ENCODE assay signal across 16 mouse cellular contexts in genomic region chr6:72562894-72563293, GRCm38 (mm10). TPM values are rescaled to one million over a fixed set of nuclear protein-coding genes. Genes with fewer than 3 reads are reported as not detected.
DNase-seq lines count a peak whose midpoint lies in the region; ATAC-seq lines count a peak whose summit lies in the region.
"Had no signal": no experiment of that assay in that cellular context is flagged by ENCODE, and none has a peak within 500 bp of the region (broad histone marks: within the 10 kb centered on the region; RNA-seq: fewer than 3 reads in every experiment).

No protein-coding gene starts in this region.

- WGBS in heart, embryonic 10.5 days: 75% methylated on average over 5 of the region's 5 CpGs

- H3K4me3 ChIP-seq in heart, embryonic 10.5 days: no peak overlapping the region
- H3K4me3 ChIP-seq: forebrain, embryonic 12.5 days had no signal

- ATAC-seq in erythroid progenitor cell, adult 5-6 weeks (replicated peaks; ENCODE audit: low FRiP score, poor library complexity, severe bottlenecking): no peak
- ATAC-seq: hindbrain, postnatal 0 days had no signal

- H3K4me1 ChIP-seq in heart, embryonic 10.5 days: peaks cover 25% of the 10 kb centered on the region

- intact Hi-C loops in gastrocnemius, postnatal 14 days (cut with DNase I; ENCODE audit: low total_unique reads): no loop called here

- peak overlapping the region; percentile 43 for H3K27ac ChIP-seq in heart, embryonic 10.5 days
- H3K27ac ChIP-seq: forebrain, embryonic 12.5 days; hindbrain, postnatal 0 days had no signal

- peaks cover under 1% of the 10 kb centered on the region; the same call in 1 of the 2 replicates for H3K36me3 ChIP-seq in heart, embryonic 10.5 days
- H3K36me3 ChIP-seq: forebrain, embryonic 12.5 days had no signal

- DNase-seq in heart, embryonic 10.5 days (ENCODE audit: low spot score): no peak
- DNase-seq in heart, adult 18-20 months: no peak
- DNase-seq in Muller cell, postnatal 12 days (ENCODE audit: inconsistent ontology term): peak; percentile 45
- peak; percentile 31 for DNase-seq in gastrocnemius, postnatal 14 days
- peak; percentile 56 for DNase-seq in kidney, postnatal 36 days
- DNase-seq in neural tube, embryonic 10.5 days (ENCODE audit: extremely low spot score, low spot score): no peak
- DNase-seq in retina, embryonic 14.5 days (ENCODE audit: low spot score): no peak
- DNase-seq: adrenal gland, adult 8-10 months; embryo, embryonic 11 days; heart, postnatal 10 days; right cerebral cortex, postnatal 25 days had no signal

- no peaks in the 10 kb centered on the region for H3K9me3 ChIP-seq in heart, embryonic 10.5 days
- H3K9me3 ChIP-seq: forebrain, embryonic 12.5 days had no signal

- no peaks in the 10 kb centered on the region for H3K27me3 ChIP-seq in heart, embryonic 10.5 days (ENCODE audit: insufficient read depth, poor library complexity, severe bottlenecking)
- H3K27me3 ChIP-seq: forebrain, embryonic 12.5 days had no signal

RNA-seq across cellular contexts. Expression of gene Capg, which starts 18.7 kb away (rescaled TPM):
- 23.2 and 23.8 TPM in 2 replicates for polyA plus RNA-seq in heart, embryonic 10.5 days (2016; fragmentation: Nextera tagmentation; extraction: Ambion mirVana)
- 10 to 100 TPM in 1 of 2 experiments, 1 to 10 TPM in 1; 9.4 to 11.9 TPM for total RNA-seq in heart, adult 18-20 months (2021)
- total RNA-seq in gastrocnemius, postnatal 14 days (2021): 10 to 100 TPM; 11.5 to 15.4 TPM
- total RNA-seq in erythroid progenitor cell, adult 5-6 weeks (2015; ENCODE audit: low replicate concordance): 9.0 and 15.5 TPM in 2 replicates
- total RNA-seq in erythroid progenitor cell, adult 5-6 weeks (2017; ENCODE audit: low replicate concordance): 12.6 and 28.6 TPM in 2 replicates

RNA-seq across cellular contexts. Expression of gene Elmod3, which starts 35.3 kb away (rescaled TPM):
- polyA plus RNA-seq in heart, embryonic 10.5 days (2016; fragmentation: Nextera tagmentation; extraction: Ambion mirVana): 12.9 and 13.3 TPM in 2 replicates
- total RNA-seq in heart, adult 18-20 months (2021): 10 to 100 TPM; 11.6 to 12.6 TPM
- total RNA-seq in gastrocnemius, postnatal 14 days (2021): 1 to 10 TPM; 4.7 to 8.6 TPM
- total RNA-seq in erythroid progenitor cell, adult 5-6 weeks (2015; ENCODE audit: low replicate concordance): 5.0 and 5.9 TPM in 2 replicates
- 0.13 and 2.5 TPM in 2 replicates for total RNA-seq in erythroid progenitor cell, adult 5-6 weeks (2017; ENCODE audit: low replicate concordance)

RNA-seq across cellular contexts. Expression of gene Retsat, which starts 35.4 kb away (rescaled TPM):
- polyA plus RNA-seq in heart, embryonic 10.5 days (2016; fragmentation: Nextera tagmentation; extraction: Ambion mirVana): 13.5 and 17.0 TPM in 2 replicates
- total RNA-seq in heart, adult 18-20 months (2021): 100 to 1,000 TPM; 199 to 208 TPM
- 10 to 100 TPM; 40.8 to 46.7 TPM for total RNA-seq in gastrocnemius, postnatal 14 days (2021)
- total RNA-seq in erythroid progenitor cell, adult 5-6 weeks (2015; ENCODE audit: low replicate concordance): 3.4 and 13.0 TPM in 2 replicates
- total RNA-seq in erythroid progenitor cell, adult 5-6 weeks (2017; ENCODE audit: low replicate concordance): 1.4 and 1.5 TPM in 2 replicates

RNA-seq across cellular contexts. Expression of gene Sh2d6, which starts 41.4 kb away (rescaled TPM):
- polyA plus RNA-seq in heart, embryonic 10.5 days (2016; fragmentation: Nextera tagmentation; extraction: Ambion mirVana): 0.15 TPM in 1 of 2 replicates, not detected in the other
- total RNA-seq in heart, adult 18-20 months (2021): under 1 TPM in 1 of 2 experiments, not detected in 1; 0.25 TPM
- under 1 TPM; 0.78 to 0.98 TPM for total RNA-seq in gastrocnemius, postnatal 14 days (2021)
- not detected in 2 replicates for total RNA-seq in erythroid progenitor cell, adult 5-6 weeks (2015; ENCODE audit: low replicate concordance)
- not detected in 2 replicates for total RNA-seq in erythroid progenitor cell, adult 5-6 weeks (2017; ENCODE audit: low replicate concordance)
- total RNA-seq: hindbrain, postnatal 0 days had no signal
- polyA plus RNA-seq: liver, embryonic 16.5 days; stomach, embryonic 14.5 days had no signal

RNA-seq across cellular contexts. Expression of gene Tgoln1, which starts 53.9 kb away (rescaled TPM):
- 27.9 and 29.1 TPM in 2 replicates for polyA plus RNA-seq in heart, embryonic 10.5 days (2016; fragmentation: Nextera tagmentation; extraction: Ambion mirVana)
- 10 to 100 TPM; 61.4 to 72.6 TPM for total RNA-seq in heart, adult 18-20 months (2021)
- total RNA-seq in gastrocnemius, postnatal 14 days (2021): 10 to 100 TPM; 21.6 to 21.7 TPM
- 14.7 and 28.5 TPM in 2 replicates for total RNA-seq in erythroid progenitor cell, adult 5-6 weeks (2015; ENCODE audit: low replicate concordance)
- 21.9 and 23.5 TPM in 2 replicates for total RNA-seq in erythroid progenitor cell, adult 5-6 weeks (2017; ENCODE audit: low replicate concordance)

Comparison
In these comparisons a context has a peak if more than half of its experiments do, and no peak if none do; other contexts are left out.
1. DNase-seq: peak in Muller cell, postnatal 12 days (single experiment), gastrocnemius, postnatal 14 days (single experiment) and kidney, postnatal 36 days (2 of 2); none in heart, embryonic 10.5 days (single experiment), heart, adult 18-20 months (0 of 2), neural tube, embryonic 10.5 days (single experiment) and retina, embryonic 14.5 days (single experiment).